Mouse (Mus musculus) frontal cortex, postnatal 36 days (tissue): ENCODE results near the gene Cfb.

Source experiments
- DNase-seq, 2 experiments: peaks; one replicate each; pipeline ENCODE4 v3.0.0; 2022; ENCODE audit warnings: low spot score in 2 of 2

Cfb gene

DNA sequence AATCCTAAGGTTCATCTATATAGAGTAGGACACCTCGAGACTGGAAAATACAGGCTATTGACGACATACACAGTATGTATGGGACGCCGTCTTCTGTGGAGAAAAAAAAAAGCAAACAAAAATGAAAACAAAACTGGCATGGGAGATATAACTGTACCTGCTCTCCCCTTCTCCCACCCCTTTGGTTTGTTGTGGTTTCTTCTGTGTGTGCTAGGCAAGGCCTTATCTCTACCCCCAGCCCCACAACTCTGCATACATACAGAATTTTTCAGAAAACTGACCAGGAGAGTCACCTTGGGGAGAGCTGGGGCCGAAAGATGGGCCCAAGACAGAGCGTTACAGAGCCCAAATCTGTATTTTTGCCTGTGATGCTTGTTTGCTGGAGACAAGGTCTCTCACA lies 22.4 kb upstream of the Cfb start:
- DNase-seq = no peak

DNA sequence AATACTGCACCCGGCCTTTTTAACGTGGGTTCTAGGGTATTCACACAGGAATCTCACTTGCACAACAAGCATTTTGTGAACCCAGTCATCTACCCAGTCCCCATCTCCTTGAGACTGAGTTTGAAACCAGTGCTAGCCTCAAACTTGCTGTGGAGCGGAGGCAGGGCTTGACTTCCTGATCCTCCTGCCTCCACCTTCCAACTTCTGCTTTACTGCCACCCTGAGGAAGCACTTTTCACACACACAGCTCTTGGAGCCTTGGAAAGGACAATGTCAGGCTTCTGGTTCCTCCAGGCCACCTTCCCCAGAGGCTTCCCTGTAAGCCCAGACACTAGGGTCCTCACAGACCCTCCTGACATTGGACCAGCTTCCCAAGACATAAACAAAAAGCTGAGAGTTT lies 21.0 kb upstream of the Cfb start:
- DNase-seq = no peak

DNA sequence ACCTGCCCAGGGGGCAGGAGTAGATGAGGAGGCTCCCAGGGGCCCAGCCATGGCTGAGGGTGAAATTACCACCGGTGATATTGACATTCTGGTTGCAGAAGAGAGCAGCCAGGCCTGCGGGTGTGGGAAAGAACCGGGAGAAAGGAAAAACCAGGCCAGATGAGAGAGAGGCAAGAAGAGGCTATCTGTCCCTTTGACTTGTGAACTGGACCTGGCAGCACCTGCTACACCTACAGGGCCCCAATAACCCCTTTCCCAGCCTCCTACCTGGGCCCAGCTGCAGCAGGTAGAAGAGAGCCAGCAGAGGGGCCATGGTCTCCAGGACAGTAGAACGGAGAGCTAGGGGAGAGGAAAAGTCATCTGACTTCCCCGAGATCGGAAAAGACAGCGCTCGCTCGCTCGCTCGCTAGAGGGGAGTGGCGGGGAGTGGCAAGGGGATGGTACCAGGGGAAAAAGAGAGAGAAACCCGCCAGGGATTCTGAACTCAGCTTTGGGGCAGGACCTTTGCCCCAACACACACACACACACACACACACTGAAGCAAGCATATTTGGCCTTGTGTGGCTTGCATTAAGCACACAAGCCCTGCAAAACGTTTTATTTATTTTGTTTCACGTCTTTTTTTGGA lies 19.5 kb upstream of the Cfb start, which contains the start of gene Gm20547:
Gm20547 (minus strand) TSS at position 360 of the 628 bp plus-strand sequence.
- no peak for DNase-seq

DNA sequence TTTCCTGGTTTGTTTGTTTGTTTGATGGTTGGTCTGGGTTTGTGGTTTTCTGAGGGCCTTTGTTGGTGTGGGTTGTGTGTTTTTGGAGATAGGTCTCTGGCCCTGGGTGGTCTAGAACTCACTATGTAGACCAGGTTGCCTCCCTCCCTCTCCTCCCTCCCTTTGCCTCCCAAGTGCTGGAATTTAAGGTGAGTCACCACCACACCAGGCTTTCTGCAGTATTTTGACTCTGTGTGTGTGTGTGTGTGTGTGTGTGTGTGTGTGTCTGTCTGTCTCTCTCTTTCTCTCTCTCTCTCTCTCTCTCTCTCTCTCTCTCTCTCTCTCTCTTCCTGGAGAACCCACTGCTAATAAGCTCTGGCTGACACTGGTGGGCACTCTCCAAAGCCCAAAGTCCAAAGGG lies 18.8 kb upstream of the Cfb start:
- DNase-seq = no peak

DNA sequence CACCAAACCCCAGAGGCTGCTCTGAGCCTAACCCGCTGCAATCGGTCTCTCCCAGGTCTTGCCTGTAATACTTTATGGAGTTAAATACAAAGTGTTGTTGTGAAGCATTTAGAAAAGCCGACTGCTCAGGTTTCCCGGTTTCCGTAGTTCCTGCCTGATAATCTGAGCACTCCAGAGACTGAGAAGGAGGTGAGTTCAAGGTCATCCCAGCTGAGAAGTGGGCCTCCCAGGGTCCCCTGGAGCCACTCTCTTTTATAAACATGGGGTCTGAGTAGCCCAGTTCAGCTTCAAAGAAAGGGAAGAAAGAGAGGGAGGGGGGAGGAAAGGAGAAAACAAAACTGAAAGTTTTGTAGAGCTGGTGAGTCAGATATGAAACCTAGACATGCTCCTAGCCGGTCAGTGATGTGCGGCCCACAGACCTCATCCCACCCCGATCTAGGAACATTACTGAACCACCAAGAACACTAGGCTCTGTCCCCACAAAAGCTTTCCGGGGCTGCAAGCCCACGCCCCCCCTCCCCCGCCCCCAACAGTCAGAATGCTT lies 17.1 kb upstream of the Cfb start, which contains the start of gene Zbtb12:
Zbtb12 (plus strand) TSS at position 148 of the 544 bp plus-strand sequence.
- DNase-seq = no peak

DNA sequence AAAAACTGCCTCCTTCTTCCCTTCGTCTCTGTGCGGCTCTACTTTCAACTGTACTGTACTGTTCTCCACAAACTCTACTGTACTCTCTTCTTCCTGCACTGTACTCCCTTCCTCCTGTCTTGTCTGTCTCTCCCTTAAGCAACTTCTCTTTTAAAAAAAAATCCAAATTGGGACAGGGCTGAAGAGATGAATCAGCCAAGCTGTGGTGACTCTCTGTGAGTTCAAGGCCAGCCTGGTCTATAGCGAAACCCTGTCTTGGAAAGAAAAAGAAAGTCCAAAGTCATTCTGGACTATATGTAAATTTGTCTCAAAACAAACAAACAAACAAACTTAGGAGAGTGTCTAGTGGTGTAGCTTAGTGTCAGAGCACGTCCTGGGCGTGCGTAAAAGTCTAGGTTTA lies 12.0 kb upstream of the Cfb start:
- no peak for DNase-seq

GRCm38 (mm10) chr17:34865981-34866380 lies 3.7 kb upstream of the Cfb start:
- no peak for DNase-seq

DNA sequence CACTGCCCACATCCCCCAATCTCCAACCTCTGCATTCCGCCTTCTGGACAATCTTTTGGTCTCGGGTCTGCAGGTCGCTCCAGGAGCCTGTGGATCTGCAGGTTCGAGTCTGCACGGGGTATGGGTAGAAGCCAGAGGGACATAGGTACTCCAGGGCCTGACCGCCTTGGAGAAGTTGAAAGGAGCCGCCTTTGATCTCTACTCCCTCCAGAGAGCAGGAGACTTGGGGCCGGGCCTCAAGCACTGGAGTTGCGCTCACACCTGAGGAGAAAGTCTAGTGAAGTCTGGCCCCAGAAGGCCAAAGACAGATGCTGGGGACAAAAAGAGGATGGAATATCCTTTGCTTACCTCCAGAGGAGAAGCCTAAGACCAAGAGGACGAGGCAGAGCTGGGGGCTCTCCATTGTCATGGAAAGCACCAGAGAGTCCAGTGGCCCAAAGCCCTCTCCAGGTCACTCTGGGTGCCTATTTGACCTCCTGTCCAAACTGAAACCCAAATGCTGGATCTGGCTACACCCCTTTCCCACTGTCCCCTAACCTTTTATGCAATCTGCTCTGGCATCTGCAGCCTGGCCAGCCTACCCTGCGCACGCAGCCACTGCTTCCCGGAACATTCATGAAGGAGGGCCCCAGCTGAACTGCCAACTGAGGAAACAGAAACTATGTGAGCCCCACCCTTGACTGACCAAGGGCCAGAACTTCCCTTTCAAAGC lies 458 bp downstream of the Cfb start:
- no peak for DNase-seq

- no peak for DNase-seq
Observed at GRCm38 (mm10) chr17:34860514-34860913, 1.8 kb downstream of the Cfb start.

- DNase-seq = no peak
Observed at GRCm38 (mm10) chr17:34858670-34859069, 3.6 kb downstream of the Cfb start.

- DNase-seq = no peak
Observed at GRCm38 (mm10) chr17:34855825-34856224, 6.5 kb downstream of the Cfb start.

DNA sequence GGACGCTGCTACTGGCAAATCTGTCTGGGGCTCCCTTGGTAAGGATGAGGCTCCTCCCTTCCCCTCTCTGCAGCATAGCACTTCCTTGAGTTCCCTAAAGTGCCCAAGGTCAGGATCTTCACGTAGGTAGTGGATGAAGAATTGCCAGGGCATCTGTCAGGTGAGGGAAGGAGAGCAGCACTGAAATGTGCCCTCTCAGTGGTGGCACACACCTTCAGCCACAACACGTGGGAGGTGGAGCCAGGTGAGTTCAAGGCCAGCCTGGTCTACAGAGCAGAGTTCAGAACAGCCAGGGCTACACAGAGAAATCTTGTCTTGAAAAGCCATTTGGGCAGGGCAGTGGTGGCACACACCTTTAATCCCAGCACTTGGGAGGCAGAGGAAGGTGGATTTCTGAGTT lies 7.6 kb downstream of the Cfb start:
- DNase-seq = no peak

DNA sequence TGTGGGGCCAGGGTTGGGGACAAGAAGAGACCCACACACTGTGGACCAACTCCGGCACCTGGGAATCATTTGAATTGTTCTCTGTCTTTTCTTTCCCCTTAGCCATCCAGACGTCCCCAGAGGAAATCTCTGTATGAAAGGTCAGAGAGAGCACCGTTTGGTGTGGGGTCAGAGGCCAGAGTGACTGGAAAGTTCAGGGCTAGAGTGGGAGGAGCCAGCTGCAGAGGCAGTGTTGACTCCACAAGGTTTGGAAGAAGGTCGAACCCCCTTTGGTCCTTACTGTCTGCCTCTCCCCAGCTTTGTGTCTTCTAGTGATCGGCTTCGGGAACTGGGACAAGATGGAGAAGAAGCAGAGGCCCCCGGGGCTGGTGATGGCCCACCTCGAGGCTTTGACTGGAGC lies 8.8 kb downstream of the Cfb start:
- DNase-seq = no peak

DNA sequence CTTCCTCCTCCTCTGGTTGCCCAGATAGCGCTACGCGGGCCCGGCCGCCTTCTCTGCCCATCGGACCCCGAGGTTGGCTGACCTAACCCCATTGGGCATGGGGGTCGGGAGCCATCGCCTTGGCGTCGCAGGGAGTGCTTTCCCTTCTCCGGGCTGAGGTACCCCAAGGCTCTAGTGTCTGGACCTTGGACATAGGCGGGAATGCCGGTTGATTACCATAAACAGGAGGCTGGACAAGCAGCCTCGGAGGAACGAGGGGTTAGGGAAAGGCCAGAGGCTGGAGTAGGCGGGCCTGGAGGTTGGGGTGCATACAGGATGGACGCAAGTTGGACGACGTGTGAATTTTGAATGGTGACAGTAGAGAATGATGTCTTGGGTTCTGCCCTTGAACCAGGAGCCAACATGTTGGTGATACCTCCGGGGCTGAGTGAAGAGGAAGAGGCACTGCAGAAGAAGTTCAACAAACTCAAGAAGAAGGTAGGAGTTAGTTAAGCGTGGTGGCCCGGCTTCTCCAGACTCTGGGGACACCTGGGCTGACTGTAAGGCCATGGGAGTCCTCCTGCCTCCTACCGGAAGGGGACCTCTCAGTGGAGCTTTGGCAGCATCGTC lies 11.7 kb downstream of the Cfb start:
- DNase-seq = no peak

- peak; percentile 96 to 98 for DNase-seq
Observed at GRCm38 (mm10) chr17:34849722-34850516, 12.4 kb downstream of the Cfb start, which contains the start of the genes Skiv2l and Nelfe. Gene Skiv2l (minus strand): TSS chr17:34850210. Gene Nelfe (plus strand): TSS chr17:34850391.

GRCm38 (mm10) chr17:34847615-34848014 lies 14.7 kb downstream of the Cfb start:
- DNase-seq = no peak

GRCm38 (mm10) chr17:34847192-34847591 lies 15.1 kb downstream of the Cfb start:
- DNase-seq = no peak

DNA sequence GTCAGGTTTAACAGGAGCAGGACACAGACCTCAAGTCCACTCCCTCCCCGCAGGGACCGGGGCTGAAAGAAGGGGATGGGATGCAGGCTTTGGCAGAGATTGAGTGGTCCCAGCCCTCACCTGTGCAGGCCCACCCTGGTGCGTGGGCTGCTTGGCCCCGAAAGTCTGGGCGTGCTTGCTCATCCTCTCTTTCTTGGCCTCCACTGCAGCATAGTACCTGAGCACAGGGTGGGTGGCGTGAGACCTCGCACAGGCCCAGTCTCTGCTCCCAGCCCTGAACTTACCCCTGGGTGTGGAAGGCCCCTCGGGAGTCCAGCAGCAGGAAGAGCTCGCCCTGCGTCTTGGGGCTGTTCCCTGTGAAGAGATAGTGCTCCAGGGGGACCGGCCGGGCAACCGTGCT lies 17.4 kb downstream of the Cfb start:
- DNase-seq = no peak

DNA sequence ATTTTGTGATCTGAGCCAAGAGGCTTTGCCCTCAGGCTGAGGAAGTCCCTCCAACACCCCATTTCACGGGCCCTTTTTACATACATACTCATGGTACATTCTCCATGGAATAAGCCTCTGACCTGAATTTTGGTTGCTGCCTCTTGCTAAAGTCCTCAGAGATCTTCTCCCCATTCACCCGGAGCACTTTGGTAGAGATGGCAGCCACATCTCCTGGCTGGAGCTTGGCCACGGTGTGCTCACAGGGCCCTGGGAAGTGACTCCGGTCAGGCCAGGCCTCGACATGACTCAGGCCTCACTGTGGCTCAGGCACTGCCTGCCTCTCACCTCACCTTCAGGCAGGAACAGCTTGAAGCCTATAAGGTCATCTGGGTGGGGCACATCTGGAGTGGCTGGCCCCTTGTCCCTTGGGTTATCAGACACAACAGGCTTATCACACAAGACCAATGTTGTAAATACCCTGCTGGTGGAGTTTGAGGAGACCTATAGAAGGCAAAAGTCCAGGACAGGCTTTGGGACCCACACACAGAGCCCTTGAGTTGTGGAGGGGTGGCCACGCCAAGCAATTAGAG lies 21.5 kb downstream of the Cfb start:
- no peak for DNase-seq

GRCm38 (mm10) chr17:34838785-34839184 lies 23.5 kb downstream of the Cfb start:
- no peak for DNase-seq
